Mouse (Mus musculus): ENCODE data around the gene Thra. TPM values are rescaled to one million over a fixed set of nuclear protein-coding genes. Genes with fewer than 3 reads are reported as not detected.

Thra gene
- polyA plus RNA-seq, 1 experiment from 2014 or later = 63.8 TPM

DNA sequence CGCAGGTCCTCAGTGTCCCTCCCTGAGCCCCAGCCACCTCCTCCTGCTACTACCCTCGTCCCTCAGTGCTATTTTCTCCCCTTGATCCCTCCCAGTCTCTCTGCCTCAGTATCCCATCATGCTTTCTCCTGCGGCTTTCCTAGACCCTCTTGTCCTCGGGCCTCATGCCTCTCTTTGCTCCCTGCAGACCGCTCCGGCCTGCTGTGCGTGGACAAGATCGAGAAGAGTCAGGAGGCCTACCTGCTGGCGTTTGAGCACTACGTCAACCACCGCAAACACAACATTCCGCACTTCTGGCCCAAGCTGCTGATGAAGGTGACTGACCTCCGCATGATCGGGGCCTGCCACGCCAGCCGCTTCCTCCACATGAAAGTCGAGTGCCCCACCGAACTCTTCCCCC, 23.7 kb downstream of the Thra start:
- no peaks in the 10 kb centered on the region for H3K9me3 ChIP-seq (ENCODE audit: control insufficient read depth, low read length)
- no peak overlapping the region for H3K9ac ChIP-seq (ENCODE audit: low read length)
- no peak for ATAC-seq (replicated peaks; ENCODE audit: low FRiP score, low TSS enrichment, low read depth)
- no peak overlapping the region for H3K27ac ChIP-seq (ENCODE audit: low read depth)
- H3K27me3 ChIP-seq (replicated peaks; ENCODE audit: control insufficient read depth, insufficient read depth, low read length) = no peaks in the 10 kb centered on the region
- peaks cover 71% of the 10 kb centered on the region for H3K36me3 ChIP-seq (ENCODE audit: control insufficient read depth, insufficient read depth, low read length)
- no peak overlapping the region for H3K4me3 ChIP-seq (ENCODE audit: low read depth, low read length)
- no peak for DNase-seq (ENCODE audit: low spot score)
- no peak overlapping the region for H3K4me2 ChIP-seq (ENCODE audit: low read length)
- H3K4me1 ChIP-seq (replicated peaks; ENCODE audit: control insufficient read depth, insufficient read depth, low read length) = peaks cover 38% of the 10 kb centered on the region
- WGBS = 84% methylated on average over 18 of the region's 18 CpGs

DNA sequence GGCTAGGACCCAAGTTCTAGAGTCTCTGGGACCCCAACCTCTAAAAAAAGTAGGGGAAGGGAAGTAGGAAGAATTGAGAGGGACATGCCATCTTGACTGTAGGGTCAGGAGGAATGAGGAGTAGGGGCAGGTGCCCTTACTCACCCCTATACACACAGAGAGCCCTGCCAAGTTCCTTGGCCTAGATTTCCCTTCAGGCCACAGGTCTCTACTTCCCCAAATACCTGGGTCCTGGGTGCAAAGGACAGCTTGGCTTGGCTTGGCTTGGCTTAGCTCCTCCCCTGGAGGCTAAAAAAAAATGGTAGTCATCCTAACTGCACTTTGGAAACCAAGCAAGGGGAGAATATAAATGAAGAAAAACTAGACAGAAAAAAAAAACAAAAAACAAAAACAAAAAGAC, 24.3 kb downstream of the Thra start:
- DNase-seq (ENCODE audit: low spot score) (no peak), ATAC-seq (replicated peaks; ENCODE audit: low FRiP score, low TSS enrichment, low read depth) (no peak)

DNA sequence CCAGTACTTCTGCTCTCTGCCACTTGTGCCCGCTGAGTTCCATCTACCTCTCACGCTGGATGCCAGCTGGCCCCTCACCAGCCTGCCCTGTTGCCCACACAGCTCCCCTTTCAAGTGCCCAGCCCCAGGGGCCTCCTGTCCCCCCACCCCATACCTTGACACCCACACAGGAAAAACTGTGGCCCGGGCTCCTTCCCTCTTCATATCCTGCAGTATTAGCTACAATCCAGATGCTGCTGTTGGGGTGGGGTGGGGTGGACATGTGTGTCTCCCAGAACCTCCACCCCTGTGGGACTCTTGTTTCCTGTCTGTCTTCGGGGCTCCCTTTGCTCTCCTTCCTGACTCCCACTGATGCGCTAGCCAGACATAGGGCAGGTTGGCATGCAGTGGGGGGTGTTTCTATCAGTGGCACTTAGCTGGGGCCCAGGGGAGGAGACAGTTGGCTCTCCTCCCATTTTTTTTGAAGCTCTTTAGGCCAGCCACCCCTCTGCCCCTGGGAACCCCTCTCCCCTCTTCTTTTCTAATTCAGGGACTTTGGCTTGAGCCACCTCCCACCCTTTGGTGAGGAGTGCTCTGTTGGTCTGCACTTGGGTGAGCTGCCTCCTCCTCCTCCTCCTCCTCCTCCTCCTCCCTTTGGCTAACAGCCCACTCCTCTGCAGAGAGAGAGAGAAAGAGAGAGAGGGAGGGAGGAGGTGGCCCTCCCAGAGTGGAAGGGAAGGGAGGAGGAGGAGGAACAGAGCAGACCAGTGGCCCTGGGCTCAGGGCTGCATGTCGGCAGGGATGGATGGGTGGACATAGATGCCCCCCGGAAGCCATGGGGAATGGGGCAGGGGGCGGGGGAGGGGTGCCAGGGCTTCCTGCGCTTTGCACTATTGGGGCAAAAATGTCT, 25.2 kb downstream of the Thra start:
- H3K9ac ChIP-seq (ENCODE audit: low read length) = no peak overlapping the region
- WGBS = 45% methylated on average over 9 of the region's 9 CpGs
- H3K4me2 ChIP-seq (ENCODE audit: low read length) = no peak overlapping the region
- no peaks in the 10 kb centered on the region for H3K27me3 ChIP-seq (replicated peaks; ENCODE audit: control insufficient read depth, insufficient read depth, low read length)
- DNase-seq (ENCODE audit: low spot score) (no peak), ATAC-seq (replicated peaks; ENCODE audit: low FRiP score, low TSS enrichment, low read depth) (no peak)
- no peak overlapping the region for H3K4me3 ChIP-seq (ENCODE audit: low read depth, low read length)
- peaks cover 72% of the 10 kb centered on the region for H3K36me3 ChIP-seq (ENCODE audit: control insufficient read depth, insufficient read depth, low read length)
- H3K27ac ChIP-seq (ENCODE audit: low read depth) = peak overlapping the region; percentile 20
- no peaks in the 10 kb centered on the region for H3K9me3 ChIP-seq (ENCODE audit: control insufficient read depth, low read length)
- H3K4me1 ChIP-seq (replicated peaks; ENCODE audit: control insufficient read depth, insufficient read depth, low read length) = peaks cover 38% of the 10 kb centered on the region

More for the DNA sequence above, 24.3 kb downstream of the Thra start:
- no peaks in the 10 kb centered on the region for H3K27me3 ChIP-seq (replicated peaks; ENCODE audit: control insufficient read depth, insufficient read depth, low read length)
- H3K27ac ChIP-seq (ENCODE audit: low read depth) = no peak overlapping the region
- H3K4me3 ChIP-seq (ENCODE audit: low read depth, low read length) = no peak overlapping the region
- no peak overlapping the region for H3K9ac ChIP-seq (ENCODE audit: low read length)
- H3K9me3 ChIP-seq (ENCODE audit: control insufficient read depth, low read length) = no peaks in the 10 kb centered on the region
- H3K4me2 ChIP-seq (ENCODE audit: low read length) = no peak overlapping the region
- peaks cover 73% of the 10 kb centered on the region for H3K36me3 ChIP-seq (ENCODE audit: control insufficient read depth, insufficient read depth, low read length)
- H3K4me1 ChIP-seq (replicated peaks; ENCODE audit: control insufficient read depth, insufficient read depth, low read length) = peaks cover 38% of the 10 kb centered on the region

DNA sequence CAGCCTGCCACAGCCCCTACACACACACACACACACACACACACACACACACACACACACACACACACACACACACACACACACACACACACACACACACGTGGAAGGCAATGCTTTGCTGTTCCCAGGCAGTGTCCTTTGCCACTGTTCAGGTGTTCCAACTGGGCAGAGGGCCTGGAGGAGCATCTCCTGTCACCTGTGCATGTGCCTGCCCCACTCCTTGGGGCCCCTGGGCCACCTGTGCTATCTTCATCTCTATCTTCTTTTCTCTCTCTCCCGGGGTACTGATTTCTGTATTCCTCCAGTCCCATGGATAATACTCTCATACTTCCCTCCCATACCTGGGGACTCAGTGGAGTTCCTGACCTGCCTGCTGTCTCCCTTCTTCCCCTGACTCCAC, 25.9 kb downstream of the Thra start:
- DNase-seq (ENCODE audit: low spot score) = no peak
- H3K4me1 ChIP-seq (replicated peaks; ENCODE audit: control insufficient read depth, insufficient read depth, low read length) = peaks cover 38% of the 10 kb centered on the region
- 47% methylated on average over 1 of the region's 2 CpGs for WGBS
- no peak for ATAC-seq (replicated peaks; ENCODE audit: low FRiP score, low TSS enrichment, low read depth)
- no peak overlapping the region for H3K4me2 ChIP-seq (ENCODE audit: low read length)
- no peak overlapping the region for H3K9ac ChIP-seq (ENCODE audit: low read length)
- H3K36me3 ChIP-seq (ENCODE audit: control insufficient read depth, insufficient read depth, low read length) = peaks cover 65% of the 10 kb centered on the region
- no peak overlapping the region for H3K27ac ChIP-seq (ENCODE audit: low read depth)
- H3K4me3 ChIP-seq (ENCODE audit: low read depth, low read length) = no peak overlapping the region
- H3K27me3 ChIP-seq (replicated peaks; ENCODE audit: control insufficient read depth, insufficient read depth, low read length) = no peaks in the 10 kb centered on the region
- no peaks in the 10 kb centered on the region for H3K9me3 ChIP-seq (ENCODE audit: control insufficient read depth, low read length)

DNA sequence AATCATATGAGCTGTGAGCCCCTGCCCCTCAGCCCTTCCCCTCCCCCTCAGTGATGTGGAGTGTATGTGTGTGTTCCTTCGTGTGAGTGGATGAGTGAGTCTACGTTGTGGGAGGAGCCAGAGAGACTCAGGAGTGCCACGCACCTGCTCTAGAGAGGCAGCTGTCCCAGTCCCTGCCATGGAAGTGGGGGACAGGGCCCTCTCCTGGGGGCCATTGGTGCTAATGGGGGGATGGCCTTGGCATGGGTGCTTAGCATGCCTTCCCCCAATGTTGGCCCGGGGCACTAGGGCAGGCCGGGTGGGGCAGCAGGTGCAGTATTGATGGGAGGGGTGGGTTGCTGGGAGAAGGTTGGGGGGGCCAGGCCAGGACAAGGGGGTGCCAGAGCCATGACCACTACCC, 26.4 kb downstream of the Thra start:
- ATAC-seq (replicated peaks; ENCODE audit: low FRiP score, low TSS enrichment, low read depth) (no peak), DNase-seq (ENCODE audit: low spot score) (no peak)
- Histone ChIP-seq H3K9me3 (ENCODE audit: control insufficient read depth, low read length) (no peaks in the 10 kb centered on the region), H3K27me3 (replicated peaks; ENCODE audit: control insufficient read depth, insufficient read depth, low read length) (no peaks in the 10 kb centered on the region), H3K27ac (ENCODE audit: low read depth) (no peak overlapping the region), H3K4me2 (ENCODE audit: low read length) (no peak overlapping the region), H3K4me3 (ENCODE audit: low read depth, low read length) (no peak overlapping the region), H3K9ac (ENCODE audit: low read length) (no peak overlapping the region), H3K36me3 (ENCODE audit: control insufficient read depth, insufficient read depth, low read length) (peaks cover 61% of the 10 kb centered on the region), H3K4me1 (replicated peaks; ENCODE audit: control insufficient read depth, insufficient read depth, low read length) (peaks cover 38% of the 10 kb centered on the region)
- WGBS = 63% methylated on average over 4 of the region's 5 CpGs

DNA sequence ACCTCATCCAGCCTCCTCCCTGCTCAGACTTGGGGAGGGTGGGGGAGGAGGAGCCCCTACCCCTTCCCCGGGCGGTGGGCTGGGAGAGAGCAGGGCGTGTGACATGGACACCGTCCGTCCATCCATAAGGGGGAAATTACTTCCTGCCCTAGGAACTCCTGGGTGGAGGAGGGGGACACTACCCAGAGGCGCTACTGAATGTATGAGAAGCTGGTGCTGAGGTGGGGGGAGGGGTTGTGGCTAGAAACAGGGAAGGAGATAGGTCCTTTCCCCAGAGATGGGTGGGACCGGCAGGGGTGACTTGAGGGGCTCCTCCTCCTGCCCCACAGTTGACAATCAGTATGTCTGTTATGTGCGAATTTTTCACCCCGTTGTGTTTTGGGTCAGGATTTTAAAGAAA, 26.8 kb downstream of the Thra start:
- 13% methylated on average over 9 of the region's 9 CpGs for WGBS
- Histone ChIP-seq H3K4me1 (replicated peaks; ENCODE audit: control insufficient read depth, insufficient read depth, low read length) (peaks cover 38% of the 10 kb centered on the region), H3K27me3 (replicated peaks; ENCODE audit: control insufficient read depth, insufficient read depth, low read length) (no peaks in the 10 kb centered on the region), H3K4me2 (ENCODE audit: low read length) (peak overlapping the region; percentile 43; the same call in 1 of the 2 replicates), H3K27ac (ENCODE audit: low read depth) (no peak overlapping the region), H3K4me3 (ENCODE audit: low read depth, low read length) (no peak overlapping the region), H3K9ac (ENCODE audit: low read length) (no peak overlapping the region), H3K9me3 (ENCODE audit: control insufficient read depth, low read length) (no peaks in the 10 kb centered on the region), H3K36me3 (ENCODE audit: control insufficient read depth, insufficient read depth, low read length) (peaks cover 56% of the 10 kb centered on the region)
- DNase-seq (ENCODE audit: low spot score) (no peak), ATAC-seq (replicated peaks; ENCODE audit: low FRiP score, low TSS enrichment, low read depth) (no peak; the same call in 1 of the 2 replicates)

DNA sequence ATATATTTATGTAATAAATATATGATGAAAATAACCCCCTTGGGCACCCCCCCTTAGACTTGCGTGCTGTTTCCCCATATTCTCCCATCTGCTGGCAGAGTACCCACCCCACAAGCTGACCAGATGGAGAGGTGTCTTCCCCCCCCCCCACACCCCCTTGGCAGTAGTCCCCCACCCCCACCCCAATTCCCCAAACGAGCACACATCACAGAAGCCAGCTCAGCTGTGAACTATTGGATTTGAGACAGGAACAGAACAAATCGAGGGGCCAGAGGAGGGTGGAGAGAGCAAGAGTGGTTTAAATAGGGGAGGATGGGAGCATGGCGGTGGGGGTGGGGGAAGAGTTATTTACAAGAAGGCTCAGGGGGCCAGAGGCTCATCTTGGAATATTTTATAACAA, 27.3 kb downstream of the Thra start:
- H3K4me1 ChIP-seq (replicated peaks; ENCODE audit: control insufficient read depth, insufficient read depth, low read length) = peaks cover 43% of the 10 kb centered on the region
- peak overlapping the region; percentile 71 for H3K27ac ChIP-seq (ENCODE audit: low read depth)
- H3K9me3 ChIP-seq (ENCODE audit: control insufficient read depth, low read length) = no peaks in the 10 kb centered on the region
- 21% methylated on average over 4 of the region's 4 CpGs for WGBS
- DNase-seq (ENCODE audit: low spot score) (no peak), ATAC-seq (replicated peaks; ENCODE audit: low FRiP score, low TSS enrichment, low read depth) (no peak)
- peak overlapping the region; percentile 11; the same call in 1 of the 2 replicates for H3K4me3 ChIP-seq (ENCODE audit: low read depth, low read length)
- no peaks in the 10 kb centered on the region for H3K27me3 ChIP-seq (replicated peaks; ENCODE audit: control insufficient read depth, insufficient read depth, low read length)
- H3K4me2 ChIP-seq (ENCODE audit: low read length) = peak overlapping the region; percentile 43
- 0 out of 2 replicates have a peak overlapping the region, but pooled peaks have one; percentile 3 for H3K9ac ChIP-seq (ENCODE audit: low read length)
- H3K36me3 ChIP-seq (ENCODE audit: control insufficient read depth, insufficient read depth, low read length) = peaks cover 52% of the 10 kb centered on the region

DNA sequence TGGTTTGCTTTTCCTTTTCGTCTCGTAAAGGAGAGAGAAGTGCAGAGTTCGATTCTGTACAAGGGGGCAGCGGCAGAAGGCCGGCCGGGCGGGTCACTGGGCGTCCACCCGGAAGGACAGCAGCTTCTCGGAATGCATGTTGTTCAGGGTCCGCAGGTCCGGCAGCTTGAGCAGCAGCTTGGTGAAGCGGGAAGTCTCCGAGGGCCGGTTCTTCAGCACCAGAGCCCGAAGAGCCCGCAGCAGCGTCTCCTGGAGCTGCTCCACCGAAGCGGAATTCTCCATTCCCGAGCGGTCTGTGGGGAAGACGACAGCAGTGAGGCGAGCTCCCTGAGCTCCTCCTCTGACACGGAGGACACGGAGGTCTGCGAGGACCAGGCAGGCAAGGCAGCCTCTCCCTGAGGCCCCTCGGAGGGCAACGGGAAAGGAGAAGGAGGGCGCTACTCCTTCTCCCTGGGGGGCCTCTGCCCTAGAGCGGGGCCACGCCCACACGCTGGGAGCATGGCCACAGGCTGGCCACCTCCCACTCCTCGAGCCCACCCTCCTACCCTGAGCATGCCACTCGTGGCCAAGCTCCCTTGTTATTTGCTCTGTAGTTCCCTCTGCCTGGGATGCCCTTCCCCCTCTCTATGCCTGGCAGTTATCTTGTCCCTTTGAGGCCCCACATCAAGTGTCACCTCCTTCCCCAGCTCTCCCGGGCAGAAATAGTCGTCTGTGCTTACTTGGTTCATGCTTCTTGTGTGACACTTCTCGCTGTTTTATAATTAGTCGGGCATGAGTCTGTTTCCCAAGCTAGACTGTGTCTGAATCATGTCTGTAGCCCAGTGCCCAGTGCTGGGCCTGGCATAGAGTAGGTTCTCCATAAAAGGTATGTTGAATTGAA, 27.9 kb downstream of the Thra start:
- Histone ChIP-seq H3K27ac (ENCODE audit: low read depth) (peak overlapping the region; percentile 71), H3K27me3 (replicated peaks; ENCODE audit: control insufficient read depth, insufficient read depth, low read length) (no peaks in the 10 kb centered on the region), H3K4me2 (ENCODE audit: low read length) (peak overlapping the region; percentile 43), H3K4me1 (replicated peaks; ENCODE audit: control insufficient read depth, insufficient read depth, low read length) (peaks cover 48% of the 10 kb centered on the region), H3K36me3 (ENCODE audit: control insufficient read depth, insufficient read depth, low read length) (peaks cover 45% of the 10 kb centered on the region), H3K9me3 (ENCODE audit: control insufficient read depth, low read length) (no peaks in the 10 kb centered on the region), H3K9ac (ENCODE audit: low read length) (0 out of 2 replicates have a peak overlapping the region, but pooled peaks have one; percentile 16), H3K4me3 (ENCODE audit: low read depth, low read length) (peak overlapping the region; percentile 11)
- 18% methylated on average over 39 of the region's 39 CpGs for WGBS
- no peak for ATAC-seq (replicated peaks; ENCODE audit: low FRiP score, low TSS enrichment, low read depth)
- DNase-seq (ENCODE audit: low spot score) = peak; percentile 68

Data from intestine, embryonic 14.5 days (tissue).